Mouse (Mus musculus) lung, postnatal 0 days (tissue): ENCODE measurements at regions not wholly inside any gene's neighbourhood (a gene's known extent, or its start where the extent isn't known, plus 50 kb on each side); places are given as distances from the start of the nearest gene placed in this dataset.

Experiments
- CTCF ChIP-seq: IDR thresholded peaks from 2 replicates; pipeline ENCODE4 v1.5.1; 2016; ENCODE audit warnings: antibody characterized with exemption, mild to moderate bottlenecking
- EP300 ChIP-seq: IDR thresholded peaks from 2 replicates; pipeline ENCODE4 v1.6.1; 2016; ENCODE audit warnings: antibody characterized with exemption, mild to moderate bottlenecking, control low read depth

DNA sequence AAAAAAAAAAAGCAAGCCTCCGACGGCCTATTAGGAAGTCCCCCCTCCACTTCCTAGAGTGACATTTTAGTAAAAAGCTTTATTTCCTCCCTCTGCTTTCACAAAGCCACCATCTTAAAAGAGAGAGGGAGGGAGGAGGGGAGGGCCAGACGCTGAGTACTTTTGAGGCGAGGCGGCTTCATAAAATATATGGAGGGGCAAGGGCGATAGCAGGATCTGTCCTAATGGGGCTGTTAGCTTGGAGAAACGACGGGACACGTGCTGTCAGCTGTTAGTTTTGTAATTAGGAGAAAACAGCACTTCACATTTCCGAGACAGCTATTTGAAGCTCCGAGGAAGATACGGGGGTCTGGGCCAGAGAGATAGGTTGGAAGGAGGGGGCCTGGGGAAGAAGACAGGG, 184.8 kb upstream of the 4931429L15Rik start:
- TF ChIP-seq CTCF (no peak), EP300 (no peak)
